Mouse (Mus musculus): ENCODE results near the gene Srp72. TPM values are rescaled to one million over a fixed set of nuclear protein-coding genes. Genes with fewer than 3 reads are reported as not detected.

Gene Srp72
- polyA plus RNA-seq, 1 experiment from 2014 or later: 47.1 TPM

- peak; percentile 73 for ATAC-seq (ENCODE audit: low FRiP score, low TSS enrichment)
- Histone ChIP-seq H3K9ac (ENCODE audit: low read length) (no peak overlapping the region), H3K36me3 (ENCODE audit: control insufficient read depth, insufficient read depth, low read length) (no peaks in the 10 kb centered on the region), H3K27ac (replicated peaks) (no peak overlapping the region), H3K4me3 (ENCODE audit: low read depth, low read length) (no peak overlapping the region), H3K27me3 (ENCODE audit: control insufficient read depth, insufficient read depth, low read length) (no peaks in the 10 kb centered on the region), H3K4me2 (replicated peaks; ENCODE audit: low read depth) (no peak overlapping the region), H3K9me3 (ENCODE audit: control insufficient read depth, low read length) (no peaks in the 10 kb centered on the region), H3K4me1 (replicated peaks; ENCODE audit: control insufficient read depth, insufficient read depth) (no peaks in the 10 kb centered on the region)
- no peak for TF ChIP-seq EP300 (optimal IDR thresholded peaks at IDR 0.05)
- TF ChIP-seq CTCF (IDR thresholded peaks at IDR 0.05; ENCODE audit: low read depth): no peak
- WGBS: 57% methylated on average over 4 of the region's 4 CpGs
- no peak for DNase-seq (ENCODE audit: low spot score)
Observed at GRCm38 (mm10) chr5:76942505-76942904, 32.0 kb upstream of the Srp72 start.

- DNase-seq (ENCODE audit: low spot score) (no peak), ATAC-seq (ENCODE audit: low FRiP score, low TSS enrichment) (no peak)
- H3K27me3 ChIP-seq (ENCODE audit: control insufficient read depth, insufficient read depth, low read length): no peaks in the 10 kb centered on the region
- WGBS: 69% methylated on average over 6 of the region's 6 CpGs
- no peak for TF ChIP-seq EP300 (optimal IDR thresholded peaks at IDR 0.05)
- no peak for TF ChIP-seq CTCF (IDR thresholded peaks at IDR 0.05; ENCODE audit: low read depth)
- H3K27ac ChIP-seq (replicated peaks): no peak overlapping the region
- H3K9me3 ChIP-seq (ENCODE audit: control insufficient read depth, low read length): no peaks in the 10 kb centered on the region
- H3K4me2 ChIP-seq (replicated peaks; ENCODE audit: low read depth): no peak overlapping the region
- no peaks in the 10 kb centered on the region for H3K4me1 ChIP-seq (replicated peaks; ENCODE audit: control insufficient read depth, insufficient read depth)
- H3K9ac ChIP-seq (ENCODE audit: low read length): no peak overlapping the region
- no peak overlapping the region for H3K4me3 ChIP-seq (ENCODE audit: low read depth, low read length)
- H3K36me3 ChIP-seq (ENCODE audit: control insufficient read depth, insufficient read depth, low read length): no peaks in the 10 kb centered on the region
Observed at GRCm38 (mm10) chr5:76944965-76945677, 29.4 kb upstream of the Srp72 start.

DNA sequence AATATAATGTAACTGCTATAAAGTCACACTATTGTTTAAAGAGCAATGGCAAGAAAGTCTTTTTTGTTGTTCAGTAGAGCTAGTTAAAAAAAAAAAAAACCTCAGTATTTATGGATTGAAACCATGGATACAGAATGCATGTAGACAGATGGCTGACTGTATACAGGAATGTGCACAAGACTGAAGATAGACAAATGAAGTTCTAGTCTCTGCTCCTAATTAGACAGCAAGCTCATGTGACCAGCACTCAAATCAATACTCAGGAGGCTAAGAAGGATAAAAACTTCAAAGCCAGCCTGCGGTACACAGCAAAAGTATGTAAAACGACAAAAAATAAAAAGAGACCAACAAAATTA, 28.8 kb upstream of the Srp72 start:
- 84% methylated on average over 2 of the region's 2 CpGs for WGBS
- H3K4me3 ChIP-seq (ENCODE audit: low read depth, low read length): no peak overlapping the region
- no peak overlapping the region for H3K27ac ChIP-seq (replicated peaks)
- no peaks in the 10 kb centered on the region for H3K4me1 ChIP-seq (replicated peaks; ENCODE audit: control insufficient read depth, insufficient read depth)
- no peaks in the 10 kb centered on the region for H3K9me3 ChIP-seq (ENCODE audit: control insufficient read depth, low read length)
- ATAC-seq (ENCODE audit: low FRiP score, low TSS enrichment) (no peak), DNase-seq (ENCODE audit: low spot score) (no peak)
- no peaks in the 10 kb centered on the region for H3K36me3 ChIP-seq (ENCODE audit: control insufficient read depth, insufficient read depth, low read length)
- H3K4me2 ChIP-seq (replicated peaks; ENCODE audit: low read depth): no peak overlapping the region
- H3K9ac ChIP-seq (ENCODE audit: low read length): no peak overlapping the region
- TF ChIP-seq EP300 (optimal IDR thresholded peaks at IDR 0.05) (no peak), CTCF (IDR thresholded peaks at IDR 0.05; ENCODE audit: low read depth) (no peak)
- no peaks in the 10 kb centered on the region for H3K27me3 ChIP-seq (ENCODE audit: control insufficient read depth, insufficient read depth, low read length)

DNA sequence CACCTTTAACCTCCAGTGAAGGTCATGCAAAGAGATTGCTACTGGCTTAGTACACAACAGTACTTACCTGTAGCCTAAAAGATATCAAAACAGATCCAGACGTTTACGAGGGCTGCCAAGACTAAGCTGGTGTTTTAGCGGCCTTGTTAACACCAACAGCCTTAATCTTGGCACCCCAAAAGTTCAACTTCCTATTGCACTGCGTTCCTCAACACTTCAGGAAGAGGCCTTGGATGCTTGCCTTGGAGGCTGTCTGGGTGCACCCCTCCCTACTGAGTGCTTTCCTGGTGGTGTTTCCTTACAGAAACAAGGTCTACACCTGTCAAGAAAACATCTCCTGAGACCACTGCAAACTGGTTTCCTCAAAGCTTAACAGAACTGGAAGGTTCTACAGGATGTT, 27.3 kb upstream of the Srp72 start:
- no peaks in the 10 kb centered on the region for H3K9me3 ChIP-seq (ENCODE audit: control insufficient read depth, low read length)
- H3K27me3 ChIP-seq (ENCODE audit: control insufficient read depth, insufficient read depth, low read length): no peaks in the 10 kb centered on the region
- no peak for ATAC-seq (ENCODE audit: low FRiP score, low TSS enrichment)
- H3K36me3 ChIP-seq (ENCODE audit: control insufficient read depth, insufficient read depth, low read length): no peaks in the 10 kb centered on the region
- TF ChIP-seq CTCF (IDR thresholded peaks at IDR 0.05; ENCODE audit: low read depth) (no peak), EP300 (optimal IDR thresholded peaks at IDR 0.05) (no peak)
- H3K27ac ChIP-seq (replicated peaks): no peak overlapping the region
- WGBS: 72% methylated on average over 4 of the region's 4 CpGs
- H3K9ac ChIP-seq (ENCODE audit: low read length): no peak overlapping the region
- DNase-seq (ENCODE audit: low spot score): no peak
- no peak overlapping the region for H3K4me3 ChIP-seq (ENCODE audit: low read depth, low read length)
- no peaks in the 10 kb centered on the region for H3K4me1 ChIP-seq (replicated peaks; ENCODE audit: control insufficient read depth, insufficient read depth)
- no peak overlapping the region for H3K4me2 ChIP-seq (replicated peaks; ENCODE audit: low read depth)

- H3K4me1 ChIP-seq (replicated peaks; ENCODE audit: control insufficient read depth, insufficient read depth): peaks cover 4% of the 10 kb centered on the region; the same call in 1 of the 2 replicates
- H3K4me3 ChIP-seq (ENCODE audit: low read depth, low read length): no peak overlapping the region
Observed at GRCm38 (mm10) chr5:76947758-76948157, 26.7 kb upstream of the Srp72 start.

GRCm38 (mm10) chr5:76950343-76951105, 24.0 kb upstream of the Srp72 start:
- TF ChIP-seq EP300 (optimal IDR thresholded peaks at IDR 0.05) (no peak), CTCF (IDR thresholded peaks at IDR 0.05; ENCODE audit: low read depth) (no peak)
- no peaks in the 10 kb centered on the region for H3K9me3 ChIP-seq (ENCODE audit: control insufficient read depth, low read length)
- peak; percentile 30 for DNase-seq (ENCODE audit: low spot score)

More at GRCm38 (mm10) chr5:76947758-76948157, 26.7 kb upstream of the Srp72 start:
- no peak overlapping the region for H3K9ac ChIP-seq (ENCODE audit: low read length)
- TF ChIP-seq EP300 (optimal IDR thresholded peaks at IDR 0.05) (no peak), CTCF (IDR thresholded peaks at IDR 0.05; ENCODE audit: low read depth) (no peak)
- H3K27ac ChIP-seq (replicated peaks): no peak overlapping the region
- WGBS: 82% methylated on average over 4 of the region's 4 CpGs
- H3K27me3 ChIP-seq (ENCODE audit: control insufficient read depth, insufficient read depth, low read length): no peaks in the 10 kb centered on the region
- H3K4me2 ChIP-seq (replicated peaks; ENCODE audit: low read depth): no peak overlapping the region
- ATAC-seq (ENCODE audit: low FRiP score, low TSS enrichment): no peak
- H3K9me3 ChIP-seq (ENCODE audit: control insufficient read depth, low read length): no peaks in the 10 kb centered on the region
- DNase-seq (ENCODE audit: low spot score): no peak
- H3K36me3 ChIP-seq (ENCODE audit: control insufficient read depth, insufficient read depth, low read length): no peaks in the 10 kb centered on the region

More at GRCm38 (mm10) chr5:76950343-76951105, 24.0 kb upstream of the Srp72 start:
- H3K4me1 ChIP-seq (replicated peaks; ENCODE audit: control insufficient read depth, insufficient read depth): peaks cover 4% of the 10 kb centered on the region; the same call in 1 of the 2 replicates
- H3K4me3 ChIP-seq (ENCODE audit: low read depth, low read length): peak overlapping the region; percentile 70
- peak overlapping the region; percentile 91 for H3K4me2 ChIP-seq (replicated peaks; ENCODE audit: low read depth)
- no peaks in the 10 kb centered on the region for H3K36me3 ChIP-seq (ENCODE audit: control insufficient read depth, insufficient read depth, low read length)
- under 1% methylated on average over 24 of the region's 24 CpGs for WGBS
- H3K9ac ChIP-seq (ENCODE audit: low read length): peak overlapping the region; percentile 70
- ATAC-seq (ENCODE audit: low FRiP score, low TSS enrichment): no peak
- H3K27ac ChIP-seq (replicated peaks): peak overlapping the region; percentile 79
- H3K27me3 ChIP-seq (ENCODE audit: control insufficient read depth, insufficient read depth, low read length): no peaks in the 10 kb centered on the region
